Mouse (Mus musculus): ENCODE measurements around the gene Vsx1.

- TF ChIP-seq CTCF (IDR thresholded peaks at IDR 0.05; ENCODE audit: borderline replicate concordance, insufficient read depth, low read depth, low read length) (no peak), POLR2A (IDR thresholded peaks at IDR 0.05; ENCODE audit: borderline replicate concordance, insufficient read depth, low read length) (no peak)
Observed at GRCm38 (mm10) chr2:150681581-150681980, 7.6 kb downstream of the Vsx1 start.

All from cerebellum, adult 2 months (tissue).